Mouse (Mus musculus) lung, embryonic 16.5 days (tissue): Measurements from ENCODE around the gene Stk39. TPM values are rescaled to one million over a fixed set of nuclear protein-coding genes. Genes with fewer than 3 reads are reported as not detected.
A peak's percentile ranks its signal among the peaks of the same experiment; 100 is the strongest.

ENCODE experiments used
- ATAC-seq: fragments of 200-750 bp; cut with Nextera tagmentation; 2 replicates; pipeline ENCODE4 v1.8.0; 2017; ENCODE audit warnings: low read depth, mild to moderate bottlenecking, moderate library complexity
- H3K27ac ChIP-seq: fragments of 300-500 bp; sonication (generic); 2 replicates; pipeline ENCODE4 v1.5.1; 2014; ENCODE audit warnings: mild to moderate bottlenecking, control low read depth, low read length
- H3K27me3 ChIP-seq: fragments of 300-500 bp; sonication (generic); 2 replicates; pipeline ENCODE4 v1.6.1; 2014; ENCODE audit warnings: low read depth, low read length, mixed read lengths; ENCODE audit not compliant: control insufficient read depth, insufficient read depth
- H3K36me3 ChIP-seq: fragments of 300-500 bp; sonication (generic); 2 replicates; pipeline ENCODE4 v1.6.1; 2014; ENCODE audit warnings: low read length; ENCODE audit not compliant: control insufficient read depth, insufficient read depth
- H3K4me1 ChIP-seq: fragments of 300-500 bp; sonication (generic); replicated peaks from 2 replicates; pipeline ENCODE4 v1.6.1; 2014; ENCODE audit warnings: low read length, mixed read lengths; ENCODE audit not compliant: control insufficient read depth, insufficient read depth
- H3K4me2 ChIP-seq: fragments of 300-500 bp; sonication (generic); 2 replicates; pipeline ENCODE4 v1.6.1; 2014; ENCODE audit warnings: low read depth, low read length, control low read depth
- H3K4me3 ChIP-seq: fragments of 300-500 bp; sonication (generic); 2 replicates; pipeline ENCODE4 v1.5.1; 2014; ENCODE audit warnings: mild to moderate bottlenecking, low read length, control low read depth
- H3K9ac ChIP-seq: fragments of 300-500 bp; sonication (generic); 2 replicates; pipeline ENCODE4 v1.6.1; 2014; ENCODE audit warnings: low read length, control low read depth
- H3K9me3 ChIP-seq: fragments of 300-500 bp; sonication (generic); 2 replicates; pipeline ENCODE4 v1.6.1; 2016; ENCODE audit warnings: low read length; ENCODE audit not compliant: control insufficient read depth
- WGBS: fragments of 180-500 bp; shearing (Covaris S2); extraction: QIAGEN DNeasy Blood & Tissue Kit; methylation state at CpG from one replicate; pipeline ENCODE4 v1.1.7; 2014; 5-methylcytosine and 5-hydroxymethylcytosine counted together
- polyA plus RNA-seq: library from polyadenylated mRNA; unstranded; fragments of >200 nt; fragmentation: Nextera tagmentation; extraction: Ambion mirVana; gene quantifications from 2 replicates; pipeline ENCODE4 v1.2.1, GENCODE M21; 2015

Gene Stk39
- polyA plus RNA-seq, 1 experiment from 2014 or later: 13.0 TPM

GRCm38 (mm10) chr2:68405163-68405715 is 66.8 kb downstream of the Stk39 start:
- H3K4me3 ChIP-seq: 0 out of 2 replicates have a peak overlapping the region, but pooled peaks have one; percentile 2
- H3K36me3 ChIP-seq: no peaks in the 10 kb centered on the region
- peak overlapping the region; percentile 22 for H3K9ac ChIP-seq
- H3K27me3 ChIP-seq: no peaks in the 10 kb centered on the region
- ATAC-seq: no peak; the same call in 1 of the 2 replicates
- 45% methylated on average over 16 of the region's 16 CpGs for WGBS
- peaks cover 37% of the 10 kb centered on the region for H3K4me1 ChIP-seq
- no peaks in the 10 kb centered on the region for H3K9me3 ChIP-seq
- H3K4me2 ChIP-seq: peak overlapping the region; percentile 48
- H3K27ac ChIP-seq: no peak overlapping the region

- H3K27me3 ChIP-seq: no peaks in the 10 kb centered on the region
- H3K9ac ChIP-seq: peak overlapping the region; percentile 22
- peaks cover 30% of the 10 kb centered on the region for H3K4me1 ChIP-seq
- peak overlapping the region; percentile 48 for H3K4me2 ChIP-seq
- no peaks in the 10 kb centered on the region for H3K9me3 ChIP-seq
- H3K36me3 ChIP-seq: no peaks in the 10 kb centered on the region
- no peak for ATAC-seq
- 44% methylated on average over 18 of the region's 18 CpGs for WGBS
- H3K27ac ChIP-seq: no peak overlapping the region
- H3K4me3 ChIP-seq: 0 out of 2 replicates have a peak overlapping the region, but pooled peaks have one; percentile 2
These were observed 67.5 kb downstream of the Stk39 start for GRCm38 (mm10) chr2:68404274-68405162.

- Histone ChIP-seq H3K27me3 (no peaks in the 10 kb centered on the region), H3K36me3 (no peaks in the 10 kb centered on the region), H3K27ac (no peak overlapping the region), H3K4me1 (no peaks in the 10 kb centered on the region), H3K9ac (no peak overlapping the region), H3K4me3 (no peak overlapping the region), H3K9me3 (no peaks in the 10 kb centered on the region), H3K4me2 (no peak overlapping the region)
- 63% methylated on average over 13 of the region's 13 CpGs for WGBS
- ATAC-seq: no peak
These were observed 78.2 kb downstream of the Stk39 start for GRCm38 (mm10) chr2:68393611-68394549.

GRCm38 (mm10) chr2:68387824-68388582 is 84.1 kb downstream of the Stk39 start:
- Histone ChIP-seq H3K27ac (no peak overlapping the region), H3K4me3 (no peak overlapping the region), H3K4me1 (0 out of 2 replicates have a peak, but pooled peaks cover 3% of the 10 kb centered on the region), H3K36me3 (no peaks in the 10 kb centered on the region), H3K4me2 (no peak overlapping the region), H3K9me3 (no peaks in the 10 kb centered on the region), H3K9ac (no peak overlapping the region), H3K27me3 (no peaks in the 10 kb centered on the region)
- no peak for ATAC-seq
- WGBS: 70% methylated on average over 14 of the region's 14 CpGs

- no peak overlapping the region for H3K4me3 ChIP-seq
- no peak overlapping the region for H3K27ac ChIP-seq
- H3K9me3 ChIP-seq: no peaks in the 10 kb centered on the region
- H3K36me3 ChIP-seq: no peaks in the 10 kb centered on the region
- WGBS: 76% methylated on average over 10 of the region's 10 CpGs
- H3K9ac ChIP-seq: no peak overlapping the region
- H3K27me3 ChIP-seq: no peaks in the 10 kb centered on the region
- ATAC-seq: no peak
- peaks cover 3% of the 10 kb centered on the region; the same call in 1 of the 2 replicates for H3K4me1 ChIP-seq
- H3K4me2 ChIP-seq: no peak overlapping the region
These were observed 85.7 kb downstream of the Stk39 start for GRCm38 (mm10) chr2:68386313-68386863.

- peaks cover 3% of the 10 kb centered on the region; the same call in 1 of the 2 replicates for H3K4me1 ChIP-seq
- H3K27ac ChIP-seq: no peak overlapping the region
- ATAC-seq: no peak
- H3K9ac ChIP-seq: no peak overlapping the region
- H3K36me3 ChIP-seq: no peaks in the 10 kb centered on the region
- H3K9me3 ChIP-seq: no peaks in the 10 kb centered on the region
- no peaks in the 10 kb centered on the region for H3K27me3 ChIP-seq
- no peak overlapping the region for H3K4me3 ChIP-seq
- WGBS: 64% methylated on average over 9 of the region's 9 CpGs
- no peak overlapping the region for H3K4me2 ChIP-seq
These were observed 86.3 kb downstream of the Stk39 start for GRCm38 (mm10) chr2:68385654-68386312.

- Histone ChIP-seq H3K4me1 (peaks cover 3% of the 10 kb centered on the region; the same call in 1 of the 2 replicates), H3K4me3 (no peak overlapping the region), H3K9me3 (no peaks in the 10 kb centered on the region), H3K27ac (no peak overlapping the region), H3K9ac (no peak overlapping the region), H3K36me3 (no peaks in the 10 kb centered on the region), H3K4me2 (no peak overlapping the region), H3K27me3 (no peaks in the 10 kb centered on the region)
- 86% methylated on average over 4 of the region's 4 CpGs for WGBS
- no peak for ATAC-seq
These were observed 88.1 kb downstream of the Stk39 start for GRCm38 (mm10) chr2:68383964-68384363.
